Mouse (Mus musculus): ENCODE data around the gene 4930404N11Rik.

DNA sequence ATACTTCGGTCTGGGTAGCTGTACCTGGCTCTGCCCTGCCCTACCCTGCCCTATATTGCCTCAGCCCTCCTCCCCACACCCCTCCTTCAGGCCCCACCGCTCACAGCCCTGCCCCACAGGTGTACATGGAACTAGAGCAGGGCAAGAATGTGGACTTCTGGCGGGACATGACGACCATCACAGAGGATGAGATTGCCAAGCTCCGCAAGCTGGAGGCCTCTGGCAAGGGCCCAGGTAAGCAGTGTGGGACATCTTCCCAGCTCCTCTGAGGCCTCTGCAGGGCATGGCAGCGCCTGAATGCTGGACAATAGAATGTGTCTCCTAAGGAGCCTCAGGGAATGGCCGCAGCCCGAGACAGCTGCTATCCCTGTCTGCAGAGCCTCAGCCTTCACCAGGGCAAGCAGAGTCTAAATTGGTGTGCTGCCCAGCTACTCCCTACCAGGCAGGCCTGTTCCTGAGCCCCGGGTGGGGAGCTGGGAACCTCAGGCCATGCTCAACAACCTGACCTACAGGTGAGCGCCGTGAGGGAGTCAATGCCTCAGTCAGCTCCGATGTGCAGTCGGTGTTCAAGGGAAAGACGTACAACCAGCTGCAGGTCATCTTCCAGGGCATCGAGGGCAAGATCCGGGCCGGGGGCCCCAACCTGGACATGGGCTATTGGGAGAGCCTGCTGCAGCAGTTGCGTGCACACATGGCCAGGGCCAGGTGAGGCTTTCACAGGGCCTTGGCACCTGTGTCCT, 41.7 kb downstream of the 4930404N11Rik start:
- TF ChIP-seq CTCF (IDR thresholded peaks at IDR 0.05; ENCODE audit: low read depth), result no peak
- no peak for TF ChIP-seq EP300 (IDR thresholded peaks at IDR 0.05; ENCODE audit: low read depth)
